Mouse (Mus musculus) bone marrow macrophage, adult 2 months (primary cell): ENCODE measurements around the gene Slc4a3.

Experiments used
- CTCF ChIP-seq: IDR thresholded peaks from 2 replicates; pipeline ENCODE4 v1.5.1; 2012; ENCODE audit warnings: low read depth, mild to moderate bottlenecking, low read length, moderate library complexity
- POLR2A ChIP-seq: IDR thresholded peaks from 2 replicates; pipeline ENCODE4 v1.6.1; 2012; ENCODE audit warnings: mild to moderate bottlenecking, low read depth, low read length, borderline replicate concordance

DNA sequence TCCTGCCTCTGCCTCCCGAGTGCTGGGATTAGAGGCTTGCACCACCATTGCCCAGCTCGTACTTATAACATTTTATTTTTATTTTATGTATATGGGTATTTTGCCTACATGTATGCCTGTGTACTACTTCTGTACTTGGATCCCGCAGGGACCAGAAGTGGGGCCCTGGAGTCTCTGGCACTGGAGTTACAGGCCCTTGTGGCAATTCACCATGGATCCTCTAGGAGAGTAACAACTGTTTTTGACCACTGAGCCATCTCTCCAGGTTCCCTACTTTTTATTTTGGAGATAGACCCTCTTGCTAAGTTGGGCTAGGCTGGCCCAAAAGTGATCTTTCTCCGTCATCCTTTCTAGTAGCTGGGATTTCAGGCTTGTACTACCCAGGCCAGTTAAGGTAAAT lies 27.6 kb upstream of the Slc4a3 start:
- TF ChIP-seq CTCF (no peak), POLR2A (no peak)
